Mouse (Mus musculus) MEL (cell line): Measurements from ENCODE around the gene Ankfy1. TPM values are rescaled to one million over a fixed set of nuclear protein-coding genes. Genes with fewer than 3 reads are reported as not detected.

ENCODE experiments used
- DNase-seq: peaks from one replicate; pipeline ENCODE4 v3.0.0; 2011; ENCODE audit warnings: low read depth, low spot score
- H3K27ac ChIP-seq: 2 replicates; pipeline ENCODE4 v1.5.1; 2012; ENCODE audit warnings: low read depth, mild to moderate bottlenecking, control low read depth, low read length, moderate library complexity; ENCODE audit not compliant: control insufficient read depth
- H3K27me3 ChIP-seq, 2 experiments: fragments of 150-350 bp in 1 of 2; sonication (generic) in 1 of 2; 2 replicates each; pipeline ENCODE4 v1.6.1; 2012; ENCODE audit warnings: low read length in 2 of 2, mild to moderate bottlenecking in 2 of 2, improper control_type of control experiment in 1 of 2, moderate library complexity in 1 of 2; ENCODE audit not compliant: insufficient read depth in 2 of 2, control insufficient read depth in 1 of 2
- H3K36me3 ChIP-seq, 2 experiments: 2 replicates each; pipeline ENCODE4 v1.6.1; 2012 to 2014; ENCODE audit warnings: low read length in 2 of 2, improper control_type of control experiment in 1 of 2, inconsistent platforms in 1 of 2, mild to moderate bottlenecking in 1 of 2; ENCODE audit not compliant: insufficient read depth in 2 of 2, control insufficient read depth in 1 of 2
- H3K4me1 ChIP-seq, 2 experiments: fragments of 150-350 bp in 1 of 2; sonication (generic) in 1 of 2; 2 replicates each; pipeline ENCODE4 v1.6.1; 2012; ENCODE audit warnings: low read length in 2 of 2, improper control_type of control experiment in 1 of 2, mild to moderate bottlenecking in 1 of 2; ENCODE audit not compliant: insufficient read depth in 2 of 2, control insufficient read depth in 1 of 2
- H3K4me3 ChIP-seq, 2 experiments: fragments of 150-350 bp in 1 of 2; sonication (generic) in 1 of 2; 2 replicates each; pipeline ENCODE4 v1.5.1; 2012; ENCODE audit warnings: low read depth in 2 of 2, low read length in 2 of 2, mild to moderate bottlenecking in 2 of 2, moderate library complexity in 2 of 2, control low read depth in 1 of 2, improper control_type of control experiment in 1 of 2; ENCODE audit not compliant: control insufficient read depth in 1 of 2, insufficient read depth in 1 of 2
- H3K79me2 ChIP-seq: 2 replicates; pipeline ENCODE4 v1.6.1; 2012; ENCODE audit warnings: mild to moderate bottlenecking, low read length, moderate library complexity; ENCODE audit not compliant: control insufficient read depth, poor library complexity, insufficient read depth
- H3K9ac ChIP-seq: 2 replicates; pipeline ENCODE4 v1.6.1; 2012; ENCODE audit warnings: low read depth, mild to moderate bottlenecking, control low read depth, low read length, moderate library complexity; ENCODE audit not compliant: control insufficient read depth, poor library complexity, severe bottlenecking
- H3K9me3 ChIP-seq: fragments of 150-350 bp; sonication (generic); replicated peaks from 2 replicates; pipeline ENCODE4 v1.6.1; 2012; ENCODE audit warnings: mild to moderate bottlenecking, low read length, improper control_type of control experiment, moderate library complexity; ENCODE audit not compliant: insufficient read depth
- CHD2 ChIP-seq: IDR thresholded peaks from 2 replicates; pipeline ENCODE4 v1.6.1; 2011; ENCODE audit warnings: low read length, improper control_type of control experiment
- CTCF ChIP-seq, 3 experiments: IDR thresholded peaks in 2 of 3; conservative IDR thresholded peaks in 1 of 3; 2 replicates each; pipeline ENCODE4 v1.5.1; 2011 to 2012; ENCODE audit warnings: low read length in 3 of 3, low read depth in 2 of 3, mild to moderate bottlenecking in 2 of 3, improper control_type of control experiment in 1 of 3, inconsistent platforms in 1 of 3, mixed read lengths in 1 of 3, moderate library complexity in 1 of 3; ENCODE audit not compliant: control insufficient read depth in 1 of 3, insufficient read depth in 1 of 3, poor library complexity in 1 of 3, severe bottlenecking in 1 of 3
- E2F4 ChIP-seq: IDR thresholded peaks from 2 replicates; pipeline ENCODE4 v1.6.1; 2011; ENCODE audit warnings: low read depth, low read length, improper control_type of control experiment, borderline replicate concordance
- ETS1 ChIP-seq: IDR thresholded peaks from 2 replicates; pipeline ENCODE4 v1.6.1; 2012; ENCODE audit warnings: low read depth, mild to moderate bottlenecking, inconsistent platforms, low read length, improper control_type of control experiment, moderate library complexity
- GABPA ChIP-seq: IDR thresholded peaks from 2 replicates; pipeline ENCODE4 v1.6.1; 2012; ENCODE audit warnings: low read depth, mild to moderate bottlenecking, inconsistent platforms, low read length, improper control_type of control experiment, moderate library complexity
- GATA1 ChIP-seq: IDR thresholded peaks from 2 replicates; pipeline ENCODE4 v1.6.1; 2011; ENCODE audit warnings: low read depth, low read length, improper control_type of control experiment
- KAT2A ChIP-seq: conservative IDR thresholded peaks from 2 replicates; pipeline ENCODE4 v1.6.1; 2012; ENCODE audit warnings: low read depth, low read length, improper control_type of control experiment, inconsistent platforms
- MAFK ChIP-seq: IDR thresholded peaks from 2 replicates; pipeline ENCODE4 v1.6.1; 2011; ENCODE audit warnings: low read depth, mild to moderate bottlenecking, low read length, improper control_type of control experiment, borderline replicate concordance
- MAX ChIP-seq: IDR thresholded peaks from 2 replicates; pipeline ENCODE4 v1.6.1; 2011; ENCODE audit warnings: low read length, improper control_type of control experiment
- MEF2A ChIP-seq: IDR thresholded peaks from 2 replicates; pipeline ENCODE4 v1.6.1; 2014; ENCODE audit warnings: low read depth, mild to moderate bottlenecking, inconsistent platforms, low read length, improper control_type of control experiment; ENCODE audit not compliant: poor library complexity, insufficient replicate concordance, severe bottlenecking; ENCODE audit errors: extremely low read depth
- MXI1 ChIP-seq: IDR thresholded peaks from 2 replicates; pipeline ENCODE4 v1.6.1; 2011; ENCODE audit warnings: mild to moderate bottlenecking, low read depth, low read length, improper control_type of control experiment
- MYB ChIP-seq: IDR thresholded peaks from 2 replicates; pipeline ENCODE4 v1.6.1; 2011; ENCODE audit warnings: mild to moderate bottlenecking, low read depth, low read length, improper control_type of control experiment
- MYC ChIP-seq: IDR thresholded peaks from 2 replicates; pipeline ENCODE4 v1.6.1; 2011; ENCODE audit warnings: low read depth, mild to moderate bottlenecking, low read length, improper control_type of control experiment, moderate library complexity
- NELFE ChIP-seq: IDR thresholded peaks from 2 replicates; pipeline ENCODE4 v1.6.1; 2011; ENCODE audit warnings: low read depth, low read length, improper control_type of control experiment
- NRF1 ChIP-seq: IDR thresholded peaks from 2 replicates; pipeline ENCODE4 v1.6.1; 2014; ENCODE audit warnings: low read depth, mild to moderate bottlenecking, inconsistent platforms, low read length, improper control_type of control experiment, moderate library complexity; ENCODE audit not compliant: poor library complexity, insufficient read depth, severe bottlenecking
- POLR2A ChIP-seq, 2 experiments: IDR thresholded peaks; 2 replicates each; pipeline ENCODE4 v1.6.1; 2011 to 2012; ENCODE audit warnings: low read length in 2 of 2, mild to moderate bottlenecking in 2 of 2, control low read depth in 1 of 2, improper control_type of control experiment in 1 of 2, low read depth in 1 of 2, moderate library complexity in 1 of 2; ENCODE audit not compliant: control insufficient read depth in 1 of 2, insufficient read depth in 1 of 2, poor library complexity in 1 of 2
- POLR2AphosphoS2 ChIP-seq: IDR thresholded peaks from 2 replicates; pipeline ENCODE4 v1.6.1; 2011; ENCODE audit warnings: low read length, improper control_type of control experiment
- RAD21 ChIP-seq: IDR thresholded peaks from 2 replicates; pipeline ENCODE4 v1.6.1; 2011; ENCODE audit warnings: mild to moderate bottlenecking, low read depth, low read length, improper control_type of control experiment
- RCOR1 ChIP-seq: IDR thresholded peaks from 2 replicates; pipeline ENCODE4 v1.6.1; 2012; ENCODE audit warnings: low read depth, mild to moderate bottlenecking, inconsistent platforms, low read length, improper control_type of control experiment
- SIN3A ChIP-seq: IDR thresholded peaks from 2 replicates; pipeline ENCODE4 v1.6.1; 2012; ENCODE audit warnings: low read length, improper control_type of control experiment, inconsistent platforms
- SMC3 ChIP-seq: IDR thresholded peaks from 2 replicates; pipeline ENCODE4 v1.6.1; 2011; ENCODE audit warnings: low read depth, low read length, improper control_type of control experiment
- TAL1 ChIP-seq: IDR thresholded peaks from 2 replicates; pipeline ENCODE4 v1.6.1; 2012; ENCODE audit warnings: mild to moderate bottlenecking, inconsistent platforms, low read length, moderate library complexity, mixed read lengths
- TBP ChIP-seq: IDR thresholded peaks from 2 replicates; pipeline ENCODE4 v1.8.0; 2011; ENCODE audit warnings: low read depth, low read length, improper control_type of control experiment
- TCF12 ChIP-seq: IDR thresholded peaks from 2 replicates; pipeline ENCODE4 v1.6.1; 2014; ENCODE audit warnings: low read depth, mild to moderate bottlenecking, inconsistent platforms, low read length, improper control_type of control experiment, moderate library complexity
- USF1 ChIP-seq: IDR thresholded peaks from 2 replicates; pipeline ENCODE4 v1.6.1; 2014; ENCODE audit warnings: low read depth, mild to moderate bottlenecking, inconsistent platforms, low read length, improper control_type of control experiment, moderate library complexity
- USF2 ChIP-seq, 2 experiments: IDR thresholded peaks; 2 replicates each; pipeline ENCODE4 v1.6.1; 2011 to 2012; ENCODE audit warnings: improper control_type of control experiment in 2 of 2, low read length in 2 of 2, borderline replicate concordance in 1 of 2, inconsistent platforms in 1 of 2, low read depth in 1 of 2, mild to moderate bottlenecking in 1 of 2; ENCODE audit not compliant: insufficient read depth in 1 of 2
- ZC3H11A ChIP-seq: IDR thresholded peaks from 2 replicates; pipeline ENCODE4 v1.6.1; 2012; ENCODE audit warnings: low read depth, mild to moderate bottlenecking, inconsistent platforms, low read length, improper control_type of control experiment
- ZKSCAN1 ChIP-seq: IDR thresholded peaks from 2 replicates; pipeline ENCODE4 v1.6.1; 2012; ENCODE audit warnings: low read depth, mild to moderate bottlenecking, inconsistent platforms, low read length, improper control_type of control experiment, moderate library complexity
- ZNF384 ChIP-seq: IDR thresholded peaks from 2 replicates; pipeline ENCODE4 v1.6.1; 2012; ENCODE audit warnings: low read depth, mild to moderate bottlenecking, inconsistent platforms, low read length, improper control_type of control experiment
- polyA plus RNA-seq, 2 experiments: library from polyadenylated mRNA; stranded (reverse) in 1 of 2; unstranded in 1 of 2; fragments of >175 nt in 1 of 2; fragments of >200 nt in 1 of 2; gene quantifications; 2 replicates each; pipeline versions ENCODE4 v1.2.1 to v1.2.4; 2012; ENCODE audit warnings: low replicate concordance in 2 of 2, low read depth in 1 of 2; ENCODE audit not compliant: insufficient read length in 2 of 2, insufficient read depth in 1 of 2, missing spikeins in 1 of 2
- total RNA-seq: library from RNA; depleted of rRNA; stranded (reverse); fragments of 300-350 nt; gene quantifications from 2 replicates; pipeline ENCODE4 v1.2.3, GENCODE M21; 2012

The Ankfy1 gene
- total and polyA plus RNA-seq, 3 experiments = 60.6 to 153 (median 148) TPM

GRCm38 (mm10) chr11:72670634-72671033, 19.2 kb upstream of the Ankfy1 start:
- H3K9me3 ChIP-seq = no peaks in the 10 kb centered on the region
- H3K36me3 ChIP-seq = peaks cover 4 to 29% of the 10 kb centered on the region in 2 experiments
- DNase-seq = peak; percentile 56
- peaks cover 10 to 25% of the 10 kb centered on the region in 2 experiments for H3K4me1 ChIP-seq
- no peak overlapping the region for H3K27ac ChIP-seq
- H3K79me2 ChIP-seq = 0 out of 2 replicates have a peak, but pooled peaks cover 1% of the 10 kb centered on the region
- no peak for TF ChIP-seq NELFE
- peak; percentile 58 for TF ChIP-seq RAD21
- peak; percentile 62 for TF ChIP-seq SMC3
- TF ChIP-seq KAT2A = no peak
- TF ChIP-seq MYC = no peak
- no peak for TF ChIP-seq MEF2A
- no peak for TF ChIP-seq E2F4
- no peak for TF ChIP-seq POLR2AphosphoS2
- TF ChIP-seq ZC3H11A = peak; percentile 38
- TF ChIP-seq GABPA = no peak
- TF ChIP-seq CTCF (IDR thresholded peaks at IDR 0.05 in 2 of 3, conservative IDR thresholded peaks at IDR 0.05 in 1 of 3; ENCODE audit: control insufficient read depth in 1 of 3, insufficient read depth in 1 of 3, low read depth in 2 of 3, low read length in 3 of 3, poor library complexity in 1 of 3, severe bottlenecking in 1 of 3) = peak; percentile 33 to 63 (median 54)
- no peak for TF ChIP-seq MXI1
- no peak for TF ChIP-seq TCF12
- no peaks in the 10 kb centered on the region for H3K27me3 ChIP-seq
- H3K4me3 ChIP-seq = no peak overlapping the region
- no peak overlapping the region for H3K9ac ChIP-seq

GRCm38 (mm10) chr11:72671294-72671988, 18.4 kb upstream of the Ankfy1 start:
- H3K27me3 ChIP-seq = no peaks in the 10 kb centered on the region
- H3K4me3 ChIP-seq = no peak overlapping the region
- no peaks in the 10 kb centered on the region for H3K9me3 ChIP-seq
- peak overlapping the region; percentile 44 for H3K27ac ChIP-seq
- no peaks in the 10 kb centered on the region for H3K79me2 ChIP-seq
- DNase-seq = peak; percentile 42
- H3K9ac ChIP-seq = no peak overlapping the region
- H3K4me1 ChIP-seq = peaks cover 10 to 25% of the 10 kb centered on the region in 2 experiments
- peaks cover 4 to 29% of the 10 kb centered on the region in 2 experiments for H3K36me3 ChIP-seq
- TF ChIP-seq MAFK (peak; percentile 7; the same call in 1 of the 2 replicates), CTCF (IDR thresholded peaks at IDR 0.05 in 2 of 3, conservative IDR thresholded peaks at IDR 0.05 in 1 of 3; ENCODE audit: control insufficient read depth in 1 of 3, insufficient read depth in 1 of 3, low read depth in 2 of 3, low read length in 3 of 3, poor library complexity in 1 of 3, severe bottlenecking in 1 of 3) (no peak), POLR2A (IDR thresholded peaks at IDR 0.05; ENCODE audit: control insufficient read depth in 1 of 2, insufficient read depth in 1 of 2, low read depth in 1 of 2, low read length in 2 of 2, poor library complexity in 1 of 2) (no peak), POLR2AphosphoS2 (no peak), GABPA (no peak), SIN3A (peak; percentile 58; the same call in 1 of the 2 replicates), ETS1 (peak; percentile 73), TAL1 (peak; percentile 63), MYC (peak; percentile 72), E2F4 (no peak), NELFE (no peak), MAX (peak; percentile 56), MXI1 (peak; percentile 57; the same call in 1 of the 2 replicates), CHD2 (peak; percentile 7; the same call in 1 of the 2 replicates), RCOR1 (peak; percentile 90), USF1 (0 out of 2 replicates have a peak, but pooled peaks have one; percentile 14), MYB (no peak), NRF1 (no peak), TBP (no peak), RAD21 (no peak), GATA1 (peak; percentile 89), ZKSCAN1 (0 out of 2 replicates have a peak, but pooled peaks have one; percentile 27), USF2 (IDR thresholded peaks at IDR 0.05; ENCODE audit: borderline replicate concordance in 1 of 2, insufficient read depth in 1 of 2, low read depth in 1 of 2, low read length in 2 of 2) (no peak), ZNF384 (no peak)
